Mouse (Mus musculus) cerebellum, adult 2 months (tissue): Measurements from ENCODE around the gene Nsg2.

Experiments used
- CTCF ChIP-seq: fragments of 200-500 bp; IDR thresholded peaks from 2 replicates; pipeline ENCODE4 v1.5.1; 2011; ENCODE audit warnings: low read depth, mild to moderate bottlenecking, control low read depth, low read length, moderate library complexity, borderline replicate concordance; ENCODE audit not compliant: insufficient read depth
- POLR2A ChIP-seq: fragments of 200-500 bp; IDR thresholded peaks from 2 replicates; pipeline ENCODE4 v1.6.1; 2011; ENCODE audit warnings: low read length, control low read depth, borderline replicate concordance; ENCODE audit not compliant: insufficient read depth

DNA sequence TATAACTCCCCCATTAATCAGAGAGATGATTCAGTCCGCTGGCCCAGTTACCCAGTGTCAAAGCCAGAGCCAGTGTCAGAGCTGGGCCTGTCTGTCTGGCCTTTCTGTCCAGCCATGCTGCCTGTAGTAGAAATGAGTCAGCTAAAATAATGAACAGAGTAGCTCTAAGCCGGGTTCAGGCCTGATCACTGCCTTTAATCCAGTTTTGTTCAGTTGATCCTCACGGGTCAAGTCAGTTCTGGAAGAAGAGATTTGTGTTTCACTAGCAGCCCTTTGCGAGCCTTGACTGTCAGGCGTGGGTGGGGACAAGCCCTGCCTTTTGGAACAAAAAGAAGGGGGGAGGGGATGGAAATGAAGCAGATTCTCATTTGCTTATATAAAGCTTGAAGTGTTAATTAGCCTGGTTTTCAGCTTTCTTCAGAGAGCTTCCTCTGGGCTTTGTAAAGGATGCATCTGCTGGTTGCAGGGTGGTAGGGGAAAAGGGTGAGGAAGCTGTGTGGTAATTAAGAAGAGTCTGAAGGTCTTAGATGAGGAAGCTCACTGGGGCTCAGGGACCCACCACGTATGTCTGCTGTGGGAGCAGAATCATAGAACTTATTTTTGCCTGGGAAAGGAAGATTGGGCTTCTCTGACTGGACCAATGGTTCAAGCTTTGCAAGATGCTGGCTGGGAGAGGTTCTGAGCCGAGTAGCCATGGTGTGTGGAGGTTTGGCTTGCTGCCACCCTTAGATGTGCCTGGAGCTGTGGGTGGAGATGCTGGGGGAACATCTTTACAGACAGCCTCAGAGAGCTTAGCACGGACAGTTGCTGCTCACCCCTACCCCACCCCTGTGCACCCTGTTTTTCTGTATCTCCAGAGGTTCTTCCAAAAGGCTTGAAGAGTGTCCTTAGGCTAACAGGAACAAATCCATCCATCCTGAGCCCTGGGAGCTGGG, 20.0 kb downstream of the Nsg2 start:
- no peak for TF ChIP-seq CTCF
- TF ChIP-seq POLR2A: no peak
